Mouse (Mus musculus) C2C12 (cell line): ENCODE results near the gene 2010111I01Rik. TPM values are rescaled to one million over a fixed set of nuclear protein-coding genes. Genes with fewer than 3 reads are reported as not detected.

Experiments
- H3K27me3 ChIP-seq: one replicate; pipeline ENCODE4 v1.6.1; 2011; ENCODE audit not compliant: control insufficient read depth, insufficient read depth, insufficient read length
- H3K36me3 ChIP-seq: one replicate; pipeline ENCODE4 v1.6.1; 2011; ENCODE audit not compliant: control insufficient read depth, insufficient read depth
- H3K4me3 ChIP-seq: one replicate; pipeline ENCODE4 v1.5.1; 2011; ENCODE audit warnings: mild to moderate bottlenecking, control low read depth; ENCODE audit not compliant: poor library complexity, insufficient read depth, severe bottlenecking
- H3K79me2 ChIP-seq: one replicate; pipeline ENCODE4 v1.6.1; 2011; ENCODE audit not compliant: control insufficient read depth, insufficient read depth
- H3K79me3 ChIP-seq: one replicate; pipeline ENCODE4 v1.6.1; 2011; ENCODE audit warnings: low read depth, control low read depth
- H3ac ChIP-seq: one replicate; pipeline ENCODE3; 2011; ENCODE audit warnings: low read depth; ENCODE audit not compliant: control insufficient read depth, insufficient read length
- CEBPB ChIP-seq: IDR thresholded peaks from one replicate; pipeline ENCODE4 v1.6.1; 2011; ENCODE audit warnings: low read depth, mild to moderate bottlenecking, control low read depth, moderate library complexity
- CTCF ChIP-seq: IDR thresholded peaks from one replicate; pipeline ENCODE4 v1.5.1; 2011; ENCODE audit not compliant: control insufficient read depth, insufficient read depth, insufficient read length
- FOSL1 ChIP-seq: IDR thresholded peaks from one replicate; pipeline ENCODE4 v1.8.0; 2011; ENCODE audit warnings: mild to moderate bottlenecking, low read length; ENCODE audit not compliant: poor library complexity, insufficient read depth, severe bottlenecking
- MAX ChIP-seq: IDR thresholded peaks from one replicate; pipeline ENCODE4 v1.6.1; 2011; ENCODE audit warnings: mild to moderate bottlenecking, control low read depth
- MYOD1 ChIP-seq: IDR thresholded peaks from one replicate; pipeline ENCODE4 v1.6.1; 2011; ENCODE audit warnings: low read depth; ENCODE audit not compliant: control insufficient read depth, insufficient read length
- MYOG ChIP-seq: IDR thresholded peaks from one replicate; pipeline ENCODE4 v1.6.1; 2011; ENCODE audit not compliant: control insufficient read depth, insufficient read length; ENCODE audit errors: extremely low read depth
- USF1 ChIP-seq: IDR thresholded peaks from one replicate; pipeline ENCODE4 v1.6.1; 2011; ENCODE audit warnings: low read depth, mild to moderate bottlenecking, control low read depth, moderate library complexity
- polyA plus RNA-seq: library from polyadenylated mRNA; unstranded; fragments of >200 nt; fragmentation: generic; extraction: Trizol; gene quantifications from one replicate; pipeline ENCODE4 v1.2.1, GENCODE M21; 2012; ENCODE audit warnings: missing spikeins

Gene 2010111I01Rik
- polyA plus RNA-seq, 1 experiment: 91.7 TPM

- peak; percentile 24 for TF ChIP-seq MYOD1
- TF ChIP-seq MYOG: no peak
- no peak for TF ChIP-seq USF1
- no peak for TF ChIP-seq CTCF
- TF ChIP-seq FOSL1: peak; percentile 75
- peak; percentile 40 for TF ChIP-seq MAX
- no peak for TF ChIP-seq CEBPB
- peak overlapping the region; percentile 14 for H3ac ChIP-seq
- no peaks in the 10 kb centered on the region for H3K27me3 ChIP-seq
Measured at GRCm38 (mm10) chr13:63187145-63188143, 222.8 kb downstream of the 2010111I01Rik start.

GRCm38 (mm10) chr13:63188306-63188705, 223.6 kb downstream of the 2010111I01Rik start:
- no peak overlapping the region for H3K4me3 ChIP-seq
- TF ChIP-seq CEBPB: no peak
- no peak for TF ChIP-seq FOSL1
- no peak for TF ChIP-seq USF1
- no peak for TF ChIP-seq CTCF
- TF ChIP-seq MAX: no peak
- no peak for TF ChIP-seq MYOD1
- no peak for TF ChIP-seq MYOG
- H3K79me2 ChIP-seq: no peaks in the 10 kb centered on the region
- H3K27me3 ChIP-seq: no peaks in the 10 kb centered on the region
- H3K79me3 ChIP-seq: no peaks in the 10 kb centered on the region
- no peaks in the 10 kb centered on the region for H3K36me3 ChIP-seq
- H3ac ChIP-seq: no peak overlapping the region

More at GRCm38 (mm10) chr13:63187145-63188143, 222.8 kb downstream of the 2010111I01Rik start:
- Histone ChIP-seq H3K36me3 (no peaks in the 10 kb centered on the region), H3K79me3 (no peaks in the 10 kb centered on the region), H3K4me3 (no peak overlapping the region), H3K79me2 (no peaks in the 10 kb centered on the region)

- Histone ChIP-seq H3K79me2 (no peaks in the 10 kb centered on the region), H3K4me3 (no peak overlapping the region), H3K36me3 (no peaks in the 10 kb centered on the region), H3K27me3 (no peaks in the 10 kb centered on the region), H3ac (no peak overlapping the region), H3K79me3 (no peaks in the 10 kb centered on the region)
- TF ChIP-seq CEBPB: no peak
- no peak for TF ChIP-seq MYOD1
- TF ChIP-seq MYOG: no peak
- TF ChIP-seq USF1: no peak
- no peak for TF ChIP-seq MAX
- no peak for TF ChIP-seq FOSL1
- no peak for TF ChIP-seq CTCF
Measured at GRCm38 (mm10) chr13:63188811-63189210, 224.1 kb downstream of the 2010111I01Rik start.

GRCm38 (mm10) chr13:63193423-63193822, 228.7 kb downstream of the 2010111I01Rik start:
- TF ChIP-seq FOSL1 (no peak), CTCF (no peak)
- no peak overlapping the region for H3K4me3 ChIP-seq

GRCm38 (mm10) chr13:63198038-63198437, 233.3 kb downstream of the 2010111I01Rik start:
- Histone ChIP-seq H3K79me2 (no peaks in the 10 kb centered on the region), H3K36me3 (no peaks in the 10 kb centered on the region), H3K4me3 (no peak overlapping the region), H3K79me3 (no peaks in the 10 kb centered on the region), H3ac (no peak overlapping the region), H3K27me3 (no peaks in the 10 kb centered on the region)
- no peak for TF ChIP-seq CTCF

More at GRCm38 (mm10) chr13:63193423-63193822, 228.7 kb downstream of the 2010111I01Rik start:
- Histone ChIP-seq H3K36me3 (no peaks in the 10 kb centered on the region), H3K79me2 (no peaks in the 10 kb centered on the region), H3ac (no peak overlapping the region), H3K79me3 (no peaks in the 10 kb centered on the region), H3K27me3 (no peaks in the 10 kb centered on the region)

GRCm38 (mm10) chr13:63199588-63199987, 234.9 kb downstream of the 2010111I01Rik start:
- no peaks in the 10 kb centered on the region for H3K27me3 ChIP-seq
- TF ChIP-seq FOSL1 (no peak), CTCF (no peak), CEBPB (no peak), MYOD1 (no peak), USF1 (no peak), MAX (no peak)
- H3K79me2 ChIP-seq: no peaks in the 10 kb centered on the region
- H3K36me3 ChIP-seq: no peaks in the 10 kb centered on the region
- H3K79me3 ChIP-seq: no peaks in the 10 kb centered on the region
- H3K4me3 ChIP-seq: no peak overlapping the region
- no peak overlapping the region for H3ac ChIP-seq
